Mouse (Mus musculus) heart, embryonic 14.5 days (tissue): ENCODE data around the gene Exoc4. TPM values are rescaled to one million over a fixed set of nuclear protein-coding genes. Genes with fewer than 3 reads are reported as not detected.

Source experiments
- ATAC-seq: fragments of 200-750 bp; cut with Nextera tagmentation; 2 replicates; pipeline ENCODE4 v1.8.0; 2017; ENCODE audit warnings: low read depth, moderate TSS enrichment; ENCODE audit not compliant: insufficient number of reproducible peaks, insufficient read depth, low FRiP score
- H3K27ac ChIP-seq, 2 experiments: fragments of 200-500 bp in 1 of 2; fragments of 300-500 bp in 1 of 2; sonication (generic) in 1 of 2; replicated peaks in 1 of 2; 2 replicates each; pipeline ENCODE4 v1.5.1; 2012 to 2014; ENCODE audit warnings: low read depth in 2 of 2, low read length in 2 of 2, control low read depth in 1 of 2, mild to moderate bottlenecking in 1 of 2, mixed read lengths in 1 of 2; ENCODE audit not compliant: control insufficient read depth in 1 of 2, insufficient read depth in 1 of 2
- H3K27me3 ChIP-seq: fragments of 300-500 bp; sonication (generic); 2 replicates; pipeline ENCODE4 v1.6.1; 2014; ENCODE audit warnings: mild to moderate bottlenecking, low read length, control low read depth; ENCODE audit not compliant: control insufficient read depth, insufficient read depth
- H3K36me3 ChIP-seq: fragments of 300-500 bp; sonication (generic); 2 replicates; pipeline ENCODE4 v1.6.1; 2014; ENCODE audit warnings: mild to moderate bottlenecking, control low read depth, low read length, mixed read lengths; ENCODE audit not compliant: control insufficient read depth, insufficient read depth
- H3K4me1 ChIP-seq, 2 experiments: fragments of 200-500 bp in 1 of 2; fragments of 300-500 bp in 1 of 2; sonication (generic) in 1 of 2; 2 replicates each; pipeline ENCODE4 v1.6.1; 2012 to 2014; ENCODE audit warnings: low read length in 2 of 2, control low read depth in 1 of 2, mixed read lengths in 1 of 2; ENCODE audit not compliant: control insufficient read depth in 2 of 2, insufficient read depth in 2 of 2
- H3K4me2 ChIP-seq: fragments of 300-500 bp; sonication (generic); 2 replicates; pipeline ENCODE4 v1.6.1; 2014; ENCODE audit warnings: mild to moderate bottlenecking, low read length
- H3K4me3 ChIP-seq, 2 experiments: fragments of 200-500 bp in 1 of 2; fragments of 300-500 bp in 1 of 2; sonication (generic) in 1 of 2; 2 replicates each; pipeline ENCODE4 v1.5.1; 2012 to 2014; ENCODE audit warnings: low read length in 2 of 2, mild to moderate bottlenecking in 2 of 2, control low read depth in 1 of 2, low read depth in 1 of 2, moderate library complexity in 1 of 2; ENCODE audit not compliant: control insufficient read depth in 1 of 2, insufficient read depth in 1 of 2
- H3K9ac ChIP-seq: fragments of 300-500 bp; sonication (generic); 2 replicates; pipeline ENCODE4 v1.6.1; 2014; ENCODE audit warnings: mild to moderate bottlenecking, low read length
- H3K9me3 ChIP-seq: fragments of 300-500 bp; sonication (generic); 2 replicates; pipeline ENCODE4 v1.6.1; 2016; ENCODE audit warnings: low read length, control low read depth; ENCODE audit not compliant: control insufficient read depth
- WGBS: fragments of 180-500 bp; shearing (Covaris S2); extraction: QIAGEN DNeasy Blood & Tissue Kit; methylation state at CpG from one replicate; pipeline ENCODE4 v1.1.7; 2014; 5-methylcytosine and 5-hydroxymethylcytosine counted together
- polyA plus RNA-seq: library from polyadenylated mRNA; unstranded; fragments of >200 nt; fragmentation: Nextera tagmentation; extraction: Ambion mirVana; gene quantifications from 2 replicates; pipeline ENCODE4 v1.2.1, GENCODE M21; 2014

Gene Exoc4
- polyA plus RNA-seq, 1 experiment from 2014 or later = 26.0 TPM

DNA sequence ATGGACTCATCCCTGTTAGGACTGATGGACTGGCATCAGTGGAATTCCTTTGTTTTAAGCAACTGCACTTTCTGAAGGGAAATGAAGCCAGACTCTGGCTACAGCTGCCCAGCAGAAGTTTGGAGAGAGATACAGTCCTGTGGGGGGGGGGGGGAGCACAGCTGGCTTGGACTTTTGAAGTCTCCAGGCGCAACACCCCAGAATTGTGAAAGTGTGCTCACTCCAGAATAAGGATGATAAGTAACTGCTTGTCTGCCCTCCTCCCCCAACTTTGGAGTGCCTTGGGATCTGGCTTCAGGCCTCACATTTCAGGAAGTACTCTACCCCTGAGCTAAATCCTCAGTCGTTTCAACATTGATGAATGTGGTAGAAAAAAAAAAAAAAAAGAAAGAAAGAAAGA is 716.7 kb downstream of the Exoc4 start:
- Histone ChIP-seq H3K4me2 (no peak overlapping the region), H3K27me3 (no peaks in the 10 kb centered on the region), H3K27ac (no peak overlapping the region), H3K4me1 (no peaks in the 10 kb centered on the region), H3K9me3 (no peaks in the 10 kb centered on the region), H3K36me3 (no peaks in the 10 kb centered on the region), H3K4me3 (no peak overlapping the region), H3K9ac (no peak overlapping the region)
- no peak for ATAC-seq
- 29% methylated on average over 2 of the region's 2 CpGs for WGBS

DNA sequence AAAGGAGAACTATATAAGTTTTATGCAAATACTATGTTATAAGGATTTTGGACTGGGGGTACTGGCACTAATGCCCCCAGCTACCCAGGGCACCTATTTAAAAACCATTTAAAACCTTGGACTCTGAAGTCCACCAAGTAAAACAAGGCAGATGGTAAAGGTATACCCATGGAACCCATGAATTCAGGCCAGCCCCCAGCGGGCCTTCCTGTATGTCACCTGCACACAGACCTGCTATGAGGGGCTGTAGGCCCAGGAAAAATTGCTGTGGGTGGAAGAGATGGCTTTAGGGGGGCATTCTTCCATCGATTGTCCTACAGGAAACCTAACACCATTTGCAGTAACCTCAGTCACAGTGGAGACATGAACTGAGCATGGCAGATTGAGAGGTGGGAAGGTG is 719.9 kb downstream of the Exoc4 start:
- Histone ChIP-seq H3K36me3 (no peaks in the 10 kb centered on the region), H3K9me3 (no peaks in the 10 kb centered on the region), H3K4me2 (no peak overlapping the region), H3K9ac (no peak overlapping the region), H3K27me3 (no peaks in the 10 kb centered on the region), H3K4me3 (no peak overlapping the region), H3K27ac (no peak overlapping the region), H3K4me1 (peaks cover 3 to 4% of the 10 kb centered on the region in 2 experiments; a peak in 2 of 4 replicates)
- ATAC-seq = no peak
- 88% methylated on average over 2 of the region's 2 CpGs for WGBS

DNA sequence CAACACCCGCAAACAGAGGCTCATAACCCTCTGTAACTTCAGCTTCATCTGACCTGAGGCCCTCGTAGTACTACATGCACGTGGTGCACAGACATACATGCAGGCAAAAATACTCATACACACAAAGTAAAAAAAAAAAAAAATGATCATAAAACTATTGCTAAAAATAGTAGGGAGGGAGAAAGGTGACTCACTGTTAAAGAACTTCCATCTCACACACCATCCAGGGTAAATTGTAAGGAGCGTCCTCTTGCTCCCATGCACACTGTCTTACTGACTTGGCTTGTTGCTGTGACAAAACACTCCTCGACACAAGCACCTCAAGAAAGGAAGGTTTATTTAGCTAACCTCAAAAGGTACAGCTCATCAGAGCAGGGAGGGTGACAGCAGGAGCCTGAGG is 723.9 kb downstream of the Exoc4 start:
- H3K27ac ChIP-seq = no peak overlapping the region
- WGBS = 64% methylated on average over 5 of the region's 5 CpGs

DNA sequence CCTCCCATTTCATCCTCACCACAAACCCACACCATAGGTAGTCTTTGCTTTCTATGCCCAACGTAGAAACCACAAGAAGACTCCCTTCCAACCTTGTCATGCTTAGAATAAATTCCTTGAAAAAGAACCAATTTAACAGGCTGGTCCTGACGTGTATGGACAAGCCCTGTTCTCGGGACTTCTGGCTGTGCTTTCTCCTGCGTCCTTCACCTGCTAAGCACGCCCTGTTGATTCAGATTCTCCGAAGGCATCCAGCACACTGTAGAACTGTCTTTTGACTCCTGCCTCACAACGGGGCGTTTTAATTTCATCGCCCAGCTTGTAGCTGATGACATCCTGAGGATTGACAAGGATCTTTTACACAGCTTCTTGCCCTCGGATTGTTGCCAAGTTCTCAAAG is 727.7 kb downstream of the Exoc4 start:
- no peak for ATAC-seq
- Histone ChIP-seq H3K27ac (no peak overlapping the region), H3K9me3 (no peaks in the 10 kb centered on the region), H3K4me3 (no peak overlapping the region), H3K36me3 (no peaks in the 10 kb centered on the region), H3K27me3 (no peaks in the 10 kb centered on the region), H3K4me1 (peaks cover 4 to 8% of the 10 kb centered on the region in 2 experiments; a peak in 3 of 4 replicates), H3K4me2 (no peak overlapping the region), H3K9ac (no peak overlapping the region)
- WGBS = 57% methylated on average over 10 of the region's 10 CpGs

More for the DNA sequence above, 723.9 kb downstream of the Exoc4 start:
- no peak overlapping the region for H3K9ac ChIP-seq
- H3K27me3 ChIP-seq = no peaks in the 10 kb centered on the region
- H3K4me2 ChIP-seq = no peak overlapping the region
- no peak for ATAC-seq
- H3K36me3 ChIP-seq = no peaks in the 10 kb centered on the region
- no peak overlapping the region for H3K4me3 ChIP-seq
- peaks cover 4 to 8% of the 10 kb centered on the region in 2 experiments; a peak in 3 of 4 replicates for H3K4me1 ChIP-seq
- H3K9me3 ChIP-seq = no peaks in the 10 kb centered on the region

DNA sequence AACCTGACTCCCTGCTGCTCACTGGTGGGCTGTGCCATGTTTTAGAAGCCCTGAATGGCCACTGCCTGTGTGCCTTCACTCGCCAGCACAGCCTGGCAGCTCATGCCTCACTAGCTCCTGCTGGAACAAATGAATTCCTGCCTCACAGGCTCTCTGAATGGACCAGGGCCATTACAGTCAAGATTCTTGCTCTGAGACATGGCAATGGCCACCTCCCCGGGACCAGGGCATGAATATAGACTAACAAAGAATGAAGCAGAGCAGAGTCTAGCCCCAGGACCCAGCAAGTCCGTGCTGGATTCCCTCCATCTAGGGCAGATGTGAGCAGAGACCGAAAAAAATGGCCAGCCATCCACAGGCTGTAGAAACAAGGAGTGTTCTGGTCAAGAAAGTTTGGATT is 728.6 kb downstream of the Exoc4 start:
- Histone ChIP-seq H3K4me1 (peaks cover 4 to 8% of the 10 kb centered on the region in 2 experiments; a peak in 3 of 4 replicates), H3K36me3 (no peaks in the 10 kb centered on the region), H3K9ac (no peak overlapping the region), H3K9me3 (no peaks in the 10 kb centered on the region), H3K27me3 (no peaks in the 10 kb centered on the region), H3K4me3 (no peak overlapping the region), H3K27ac (no peak overlapping the region), H3K4me2 (no peak overlapping the region)
- WGBS = 82% methylated on average over 4 of the region's 4 CpGs
- ATAC-seq = no peak

DNA sequence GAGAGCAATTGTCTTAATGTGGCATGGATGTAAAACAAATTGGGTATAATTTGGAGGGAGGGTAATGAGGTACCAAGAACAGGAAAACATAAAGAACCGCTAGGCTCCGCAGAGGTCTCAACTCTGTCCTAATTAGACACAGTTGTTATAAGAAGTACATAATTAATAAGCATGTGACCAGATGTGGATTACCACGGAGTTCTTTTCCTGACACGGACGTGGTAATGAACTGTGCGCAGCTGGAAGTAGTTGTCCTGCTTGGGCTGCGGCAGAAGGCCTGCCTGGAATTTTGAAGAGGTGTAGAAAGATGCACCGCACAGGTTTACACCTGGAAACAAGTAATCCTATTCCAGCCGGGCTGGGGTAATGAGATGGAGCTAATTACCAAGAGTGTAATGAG is 729.0 kb downstream of the Exoc4 start:
- no peaks in the 10 kb centered on the region for H3K9me3 ChIP-seq
- H3K27ac ChIP-seq = no peak overlapping the region
- no peak overlapping the region for H3K4me2 ChIP-seq
- peaks cover 2 to 7% of the 10 kb centered on the region in 2 experiments; a peak in 3 of 4 replicates for H3K4me1 ChIP-seq
- WGBS = 87% methylated on average over 9 of the region's 9 CpGs
- no peaks in the 10 kb centered on the region for H3K36me3 ChIP-seq
- no peak overlapping the region for H3K4me3 ChIP-seq
- no peak overlapping the region for H3K9ac ChIP-seq
- no peaks in the 10 kb centered on the region for H3K27me3 ChIP-seq
- ATAC-seq = no peak

DNA sequence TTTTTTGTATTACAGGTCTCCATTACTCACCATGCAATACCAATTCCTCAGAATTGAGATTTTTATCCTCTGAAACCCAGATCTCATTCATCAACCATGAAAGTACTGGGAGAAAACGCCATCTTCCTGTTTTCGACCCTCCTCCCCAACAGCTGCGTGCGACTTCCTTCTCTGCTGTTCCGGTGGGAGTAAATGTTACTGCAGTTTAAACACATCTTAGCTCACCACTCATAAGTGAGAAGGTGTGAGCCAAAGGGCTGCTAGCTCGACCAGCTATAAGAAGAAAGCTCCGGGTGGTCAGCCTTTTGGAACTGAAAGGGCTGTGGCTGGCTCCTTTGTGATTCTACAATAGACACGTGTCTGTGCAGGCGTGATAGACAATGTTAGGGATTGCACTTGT is 733.8 kb downstream of the Exoc4 start:
- ATAC-seq = no peak
- Histone ChIP-seq H3K9ac (no peak overlapping the region), H3K27me3 (no peaks in the 10 kb centered on the region), H3K4me3 (no peak overlapping the region), H3K27ac (no peak overlapping the region), H3K4me1 (peaks cover 7 to 9% of the 10 kb centered on the region in 2 experiments; a peak in 3 of 4 replicates), H3K9me3 (no peaks in the 10 kb centered on the region), H3K36me3 (no peaks in the 10 kb centered on the region), H3K4me2 (no peak overlapping the region)
- WGBS = 80% methylated on average over 9 of the region's 9 CpGs

DNA sequence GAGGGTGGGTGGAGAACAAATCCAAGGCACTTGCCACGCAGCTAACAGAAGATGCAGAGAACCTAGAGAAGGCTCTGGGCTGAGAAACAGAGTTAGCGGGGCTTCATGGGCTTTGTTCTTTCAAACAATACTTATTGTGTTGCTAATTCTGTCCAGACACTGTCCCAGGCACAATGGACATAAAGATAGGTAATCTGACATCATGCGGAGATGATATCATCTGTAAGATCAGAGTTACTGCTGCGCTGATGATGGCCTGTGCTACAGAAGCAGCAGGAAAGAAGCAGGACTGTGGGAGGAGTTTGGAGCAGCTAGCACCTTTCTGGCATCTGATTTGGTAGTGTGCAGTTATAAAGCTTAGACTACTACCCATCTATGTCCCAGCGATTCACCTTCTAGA is 738.2 kb downstream of the Exoc4 start:
- WGBS = 66% methylated on average over 5 of the region's 5 CpGs
- ATAC-seq = no peak
- H3K9ac ChIP-seq = no peak overlapping the region
- peaks cover 7 to 9% of the 10 kb centered on the region in 2 experiments; a peak in 3 of 4 replicates for H3K4me1 ChIP-seq
- no peak overlapping the region for H3K4me2 ChIP-seq
- H3K27me3 ChIP-seq = no peaks in the 10 kb centered on the region
- no peaks in the 10 kb centered on the region for H3K36me3 ChIP-seq
- H3K27ac ChIP-seq = no peak overlapping the region
- H3K9me3 ChIP-seq = no peaks in the 10 kb centered on the region
- H3K4me3 ChIP-seq = no peak overlapping the region
